Mouse (Mus musculus) heart, embryonic 14.5 days (tissue): Measurements from ENCODE around the gene Sag. TPM values are rescaled to one million over a fixed set of nuclear protein-coding genes. Genes with fewer than 3 reads are reported as not detected.

Source experiments
- ATAC-seq: fragments of 200-750 bp; cut with Nextera tagmentation; 2 replicates; pipeline ENCODE4 v1.8.0; 2017; ENCODE audit warnings: low read depth, moderate TSS enrichment; ENCODE audit not compliant: insufficient number of reproducible peaks, insufficient read depth, low FRiP score
- H3K27ac ChIP-seq, 2 experiments: fragments of 200-500 bp in 1 of 2; fragments of 300-500 bp in 1 of 2; sonication (generic) in 1 of 2; replicated peaks in 1 of 2; 2 replicates each; pipeline ENCODE4 v1.5.1; 2012 to 2014; ENCODE audit warnings: low read depth in 2 of 2, low read length in 2 of 2, control low read depth in 1 of 2, mild to moderate bottlenecking in 1 of 2, mixed read lengths in 1 of 2; ENCODE audit not compliant: control insufficient read depth in 1 of 2, insufficient read depth in 1 of 2
- H3K27me3 ChIP-seq: fragments of 300-500 bp; sonication (generic); 2 replicates; pipeline ENCODE4 v1.6.1; 2014; ENCODE audit warnings: mild to moderate bottlenecking, low read length, control low read depth; ENCODE audit not compliant: control insufficient read depth, insufficient read depth
- H3K36me3 ChIP-seq: fragments of 300-500 bp; sonication (generic); 2 replicates; pipeline ENCODE4 v1.6.1; 2014; ENCODE audit warnings: mild to moderate bottlenecking, control low read depth, low read length, mixed read lengths; ENCODE audit not compliant: control insufficient read depth, insufficient read depth
- H3K4me1 ChIP-seq, 2 experiments: fragments of 200-500 bp in 1 of 2; fragments of 300-500 bp in 1 of 2; sonication (generic) in 1 of 2; 2 replicates each; pipeline ENCODE4 v1.6.1; 2012 to 2014; ENCODE audit warnings: low read length in 2 of 2, control low read depth in 1 of 2, mixed read lengths in 1 of 2; ENCODE audit not compliant: control insufficient read depth in 2 of 2, insufficient read depth in 2 of 2
- H3K4me2 ChIP-seq: fragments of 300-500 bp; sonication (generic); 2 replicates; pipeline ENCODE4 v1.6.1; 2014; ENCODE audit warnings: mild to moderate bottlenecking, low read length
- H3K4me3 ChIP-seq, 2 experiments: fragments of 200-500 bp in 1 of 2; fragments of 300-500 bp in 1 of 2; sonication (generic) in 1 of 2; 2 replicates each; pipeline ENCODE4 v1.5.1; 2012 to 2014; ENCODE audit warnings: low read length in 2 of 2, mild to moderate bottlenecking in 2 of 2, control low read depth in 1 of 2, low read depth in 1 of 2, moderate library complexity in 1 of 2; ENCODE audit not compliant: control insufficient read depth in 1 of 2, insufficient read depth in 1 of 2
- H3K9ac ChIP-seq: fragments of 300-500 bp; sonication (generic); 2 replicates; pipeline ENCODE4 v1.6.1; 2014; ENCODE audit warnings: mild to moderate bottlenecking, low read length
- H3K9me3 ChIP-seq: fragments of 300-500 bp; sonication (generic); 2 replicates; pipeline ENCODE4 v1.6.1; 2016; ENCODE audit warnings: low read length, control low read depth; ENCODE audit not compliant: control insufficient read depth
- WGBS: fragments of 180-500 bp; shearing (Covaris S2); extraction: QIAGEN DNeasy Blood & Tissue Kit; methylation state at CpG from one replicate; pipeline ENCODE4 v1.1.7; 2014; 5-methylcytosine and 5-hydroxymethylcytosine counted together
- polyA plus RNA-seq: library from polyadenylated mRNA; unstranded; fragments of >200 nt; fragmentation: Nextera tagmentation; extraction: Ambion mirVana; gene quantifications from 2 replicates; pipeline ENCODE4 v1.2.1, GENCODE M21; 2014

The Sag gene
- polyA plus RNA-seq, 1 experiment from 2014 or later: 1.1 TPM

GRCm38 (mm10) chr1:87858031-87858430, 54.6 kb downstream of the Sag start:
- H3K27me3 ChIP-seq: no peaks in the 10 kb centered on the region
- H3K4me3 ChIP-seq: no peak overlapping the region
- H3K4me1 ChIP-seq: peaks cover 18 to 43% of the 10 kb centered on the region in 2 experiments
- no peak overlapping the region for H3K27ac ChIP-seq
- no peak overlapping the region for H3K9ac ChIP-seq
- no peak for ATAC-seq
- H3K36me3 ChIP-seq: no peaks in the 10 kb centered on the region
- no peak overlapping the region for H3K4me2 ChIP-seq
- 41% methylated on average over 1 of the region's 1 CpGs for WGBS
- no peaks in the 10 kb centered on the region for H3K9me3 ChIP-seq

- Histone ChIP-seq H3K27me3 (no peaks in the 10 kb centered on the region), H3K4me1 (peaks cover 18 to 43% of the 10 kb centered on the region in 2 experiments), H3K27ac (no peak overlapping the region), H3K4me3 (no peak overlapping the region), H3K36me3 (no peaks in the 10 kb centered on the region), H3K4me2 (no peak overlapping the region), H3K9ac (no peak overlapping the region), H3K9me3 (no peaks in the 10 kb centered on the region)
- WGBS: 84% methylated on average over 2 of the region's 2 CpGs
- ATAC-seq: no peak
Observed at GRCm38 (mm10) chr1:87858529-87858928, 55.0 kb downstream of the Sag start.

- Histone ChIP-seq H3K36me3 (no peaks in the 10 kb centered on the region), H3K4me1 (peaks cover 8 to 33% of the 10 kb centered on the region in 2 experiments), H3K9ac (no peak overlapping the region), H3K27ac (no peak overlapping the region), H3K4me3 (no peak overlapping the region), H3K27me3 (no peaks in the 10 kb centered on the region), H3K9me3 (0 out of 2 replicates have a peak, but pooled peaks cover 5% of the 10 kb centered on the region), H3K4me2 (no peak overlapping the region)
- WGBS: 69% methylated on average over 3 of the region's 3 CpGs
- ATAC-seq: no peak
Observed at GRCm38 (mm10) chr1:87863602-87864001, 60.1 kb downstream of the Sag start.

- Histone ChIP-seq H3K4me3 (no peak overlapping the region), H3K4me1 (peaks cover 8 to 24% of the 10 kb centered on the region in 2 experiments; a peak in 3 of 4 replicates), H3K4me2 (no peak overlapping the region), H3K27me3 (no peaks in the 10 kb centered on the region), H3K9ac (no peak overlapping the region), H3K36me3 (no peaks in the 10 kb centered on the region), H3K27ac (no peak overlapping the region), H3K9me3 (0 out of 2 replicates have a peak, but pooled peaks cover 5% of the 10 kb centered on the region)
- no peak for ATAC-seq
Observed at GRCm38 (mm10) chr1:87864889-87865288, 61.4 kb downstream of the Sag start.

- Histone ChIP-seq H3K9ac (no peak overlapping the region), H3K27me3 (no peaks in the 10 kb centered on the region), H3K36me3 (no peaks in the 10 kb centered on the region), H3K27ac (peak overlapping the region; percentile 56 to 66; a peak in 3 of 4 replicates), H3K4me1 (peaks cover 13 to 30% of the 10 kb centered on the region in 2 experiments), H3K4me2 (no peak overlapping the region), H3K4me3 (no peak overlapping the region), H3K9me3 (0 out of 2 replicates have a peak, but pooled peaks cover 5% of the 10 kb centered on the region)
- ATAC-seq: no peak
- WGBS: 54% methylated on average over 1 of the region's 1 CpGs
Observed at GRCm38 (mm10) chr1:87866672-87867071, 63.2 kb downstream of the Sag start.

GRCm38 (mm10) chr1:87871546-87871945, 68.1 kb downstream of the Sag start:
- H3K4me2 ChIP-seq: no peak overlapping the region
- no peak overlapping the region for H3K4me3 ChIP-seq
- H3K36me3 ChIP-seq: no peaks in the 10 kb centered on the region
- no peak for ATAC-seq
- no peak overlapping the region for H3K9ac ChIP-seq
- H3K27ac ChIP-seq: peak overlapping the region in 1 of 2 experiments; percentile 44; a peak in 1 of 4 replicates
- H3K9me3 ChIP-seq: 0 out of 2 replicates have a peak, but pooled peaks cover 5% of the 10 kb centered on the region
- peaks cover 11 to 44% of the 10 kb centered on the region in 2 experiments for H3K4me1 ChIP-seq
- H3K27me3 ChIP-seq: no peaks in the 10 kb centered on the region

GRCm38 (mm10) chr1:87873081-87873480, 69.6 kb downstream of the Sag start:
- Histone ChIP-seq H3K36me3 (no peaks in the 10 kb centered on the region), H3K27me3 (no peaks in the 10 kb centered on the region), H3K9me3 (no peaks in the 10 kb centered on the region), H3K27ac (no peak overlapping the region), H3K4me3 (no peak overlapping the region), H3K9ac (no peak overlapping the region), H3K4me2 (no peak overlapping the region), H3K4me1 (peaks cover 15 to 55% of the 10 kb centered on the region in 2 experiments)
- no peak for ATAC-seq

- Histone ChIP-seq H3K27ac (no peak overlapping the region), H3K4me3 (no peak overlapping the region), H3K9ac (no peak overlapping the region), H3K27me3 (no peaks in the 10 kb centered on the region), H3K9me3 (no peaks in the 10 kb centered on the region), H3K4me1 (peaks cover 32 to 82% of the 10 kb centered on the region in 2 experiments), H3K36me3 (no peaks in the 10 kb centered on the region), H3K4me2 (no peak overlapping the region)
- 93% methylated on average over 1 of the region's 1 CpGs for WGBS
- no peak for ATAC-seq
Observed at GRCm38 (mm10) chr1:87876065-87876464, 72.6 kb downstream of the Sag start.
